Mouse (Mus musculus) liver, embryonic 14 days (tissue): ENCODE data around the gene Capn13. TPM values are rescaled to one million over a fixed set of nuclear protein-coding genes. Genes with fewer than 3 reads are reported as not detected.

Experiments
- polyA plus RNA-seq: library from polyadenylated mRNA; depleted of rRNA; stranded (reverse); fragments of >200 nt; gene quantifications from 2 replicates; pipeline ENCODE4 v1.2.3, GENCODE M21; 2012; rRNA removed

Gene Capn13
- polyA plus RNA-seq, result not detected in 2 replicates

DNA sequence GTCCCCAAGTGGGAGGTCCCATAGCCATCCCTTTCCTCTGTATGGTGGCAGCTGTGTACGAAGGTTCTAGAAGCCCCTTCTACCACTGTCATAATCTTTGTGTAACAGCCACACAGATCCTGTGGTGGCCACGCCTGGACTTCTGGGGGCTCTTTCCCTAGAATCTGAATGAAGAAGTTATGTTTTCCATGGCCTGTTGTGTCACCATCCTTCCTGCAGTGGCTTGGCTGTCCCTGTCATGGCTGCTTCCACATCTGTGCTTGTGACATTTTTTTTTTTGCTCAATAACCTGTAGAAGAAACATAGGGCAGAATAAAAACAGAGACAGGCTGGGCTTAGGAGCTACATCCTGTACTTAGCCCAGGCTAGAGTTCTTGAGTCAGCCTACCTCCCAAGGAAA is at the start of gene Capn13:
Gene Capn13 (minus strand): TSS at position 5 of the 400 bp plus-strand sequence.

